Comparison of ENCODE assay signal across 8 mouse cellular contexts in the genomic region with DNA sequence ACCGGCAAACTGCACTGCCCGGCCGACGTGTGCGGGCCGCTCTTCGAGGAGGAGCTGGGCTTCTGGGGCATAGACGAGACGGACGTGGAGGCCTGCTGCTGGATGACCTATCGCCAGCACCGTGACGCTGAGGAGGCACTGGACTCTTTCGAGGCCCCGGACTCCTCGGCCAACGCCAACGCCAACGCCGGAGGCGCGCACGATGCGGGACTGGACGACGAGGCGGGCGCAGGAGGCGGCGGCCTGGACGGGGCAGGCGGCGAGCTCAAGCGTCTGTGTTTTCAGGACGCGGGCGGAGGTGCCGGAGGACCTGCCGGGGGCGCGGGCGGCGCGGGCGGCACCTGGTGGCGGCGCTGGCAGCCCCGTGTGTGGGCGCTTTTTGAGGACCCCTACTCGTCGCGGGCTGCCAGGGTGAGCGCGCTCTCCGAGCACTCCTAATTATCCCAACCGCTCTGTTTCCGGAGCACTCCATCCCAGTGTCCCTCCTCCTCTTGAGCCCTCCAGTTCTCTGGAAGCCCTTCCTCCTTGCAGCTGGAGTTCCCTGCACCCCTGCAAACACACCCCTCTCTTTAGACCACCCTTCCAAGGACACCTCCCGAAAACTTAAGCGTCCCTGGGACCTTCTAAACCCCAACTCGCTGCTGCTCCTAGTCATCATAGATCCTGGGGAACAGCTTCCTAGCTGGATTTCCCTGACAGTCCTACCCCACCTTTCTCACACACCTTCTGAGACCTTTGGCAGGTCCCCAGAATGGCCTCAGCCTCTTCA. TPM values are rescaled to one million over a fixed set of nuclear protein-coding genes. Genes with fewer than 3 reads are reported as not detected.
DNase-seq lines count a peak whose midpoint lies in the region; ATAC-seq lines count a peak whose summit lies in the region.

No protein-coding gene starts in this region.

- under 1% methylated on average over 60 of the region's 60 CpGs for WGBS in hindbrain, embryonic 12.5 days
- under 1% methylated on average over 60 of the region's 60 CpGs for WGBS in midbrain, embryonic 11.5 days

- H3K4me3 ChIP-seq in hindbrain, embryonic 12.5 days = peak overlapping the region; percentile 73
- H3K4me3 ChIP-seq in midbrain, embryonic 11.5 days (ENCODE audit: low read depth, low read length) = peak overlapping the region; percentile 61

- no peak overlapping the region for H3K27ac ChIP-seq in hindbrain, embryonic 12.5 days
- H3K27ac ChIP-seq in midbrain, embryonic 11.5 days (ENCODE audit: low read depth, low read length) = no peak overlapping the region

- peaks cover 48% of the 10 kb centered on the region for H3K27me3 ChIP-seq in hindbrain, embryonic 12.5 days
- peaks cover 44% of the 10 kb centered on the region for H3K27me3 ChIP-seq in midbrain, embryonic 11.5 days (ENCODE audit: control insufficient read depth, insufficient read depth, low read length)

- H3K36me3 ChIP-seq in hindbrain, embryonic 12.5 days = no peaks in the 10 kb centered on the region
- no peaks in the 10 kb centered on the region for H3K36me3 ChIP-seq in midbrain, embryonic 11.5 days (ENCODE audit: control insufficient read depth, insufficient read depth, low read length)

- peak overlapping the region; percentile 81 for H3K9ac ChIP-seq in hindbrain, embryonic 12.5 days
- peak overlapping the region; percentile 54 for H3K9ac ChIP-seq in midbrain, embryonic 11.5 days (ENCODE audit: low read length)

- ATAC-seq in hindbrain, embryonic 12.5 days (ENCODE audit: low FRiP score) = no peak
- no peak for ATAC-seq in midbrain, embryonic 11.5 days (ENCODE audit: low FRiP score)
- no peak for ATAC-seq in activated CD4-positive, CD25-positive, alpha-beta regulatory T cell, adult 4 months

- DNase-seq in embryo, embryonic 10.5 days (ENCODE audit: low spot score) = peak; percentile 5
- no peak for DNase-seq in embryo, embryonic 11 days
- DNase-seq in spleen, adult 18-20 months = peak; percentile 30 to 40
- DNase-seq in spleen, adult 12 weeks (ENCODE audit: low spot score) = no peak
- DNase-seq in midbrain, embryonic 11.5 days (ENCODE audit: low spot score, missing footprints) = peak; percentile 94
- DNase-seq in layer of hippocampus, postnatal 14 days (ENCODE audit: low spot score in 2 of 2) = no peak

- H3K9me3 ChIP-seq in hindbrain, embryonic 12.5 days (replicated peaks) = no peaks in the 10 kb centered on the region
- H3K9me3 ChIP-seq in midbrain, embryonic 11.5 days (ENCODE audit: control insufficient read depth, low read length) = no peaks in the 10 kb centered on the region

- H3K4me1 ChIP-seq in hindbrain, embryonic 12.5 days = peaks cover 65% of the 10 kb centered on the region
- H3K4me1 ChIP-seq in midbrain, embryonic 11.5 days (ENCODE audit: control insufficient read depth, insufficient read depth, low read length) = peaks cover 44% of the 10 kb centered on the region

- peak overlapping the region; percentile 98 for H3K4me2 ChIP-seq in hindbrain, embryonic 12.5 days (replicated peaks)
- peak overlapping the region; percentile 99 for H3K4me2 ChIP-seq in midbrain, embryonic 11.5 days

RNA-seq across cellular contexts. Expression of gene Kcnc3, which starts 1.1 kb away (rescaled TPM):
- polyA plus RNA-seq in hindbrain, embryonic 12.5 days (2016; fragmentation: Nextera tagmentation; extraction: Ambion mirVana) = 3.4 and 3.8 TPM in 2 replicates
- 0.86 and 1.3 TPM in 2 replicates for polyA plus RNA-seq in midbrain, embryonic 11.5 days (2014; fragmentation: Nextera tagmentation; extraction: Ambion mirVana)
- not detected for polyA plus RNA-seq in activated CD4-positive, CD25-positive, alpha-beta regulatory T cell, adult 4 months (2017; shearing (Covaris generic))
- 100 to 1,000 TPM; 146 to 149 TPM for total RNA-seq in layer of hippocampus, postnatal 14 days (2021)

RNA-seq across cellular contexts. Expression of gene Napsa, which starts 19.4 kb away (rescaled TPM):
- 0.87 and 1.2 TPM in 2 replicates for polyA plus RNA-seq in hindbrain, embryonic 12.5 days (2016; fragmentation: Nextera tagmentation; extraction: Ambion mirVana)
- 0.21 and 0.33 TPM in 2 replicates for polyA plus RNA-seq in midbrain, embryonic 11.5 days (2014; fragmentation: Nextera tagmentation; extraction: Ambion mirVana)
- 1 to 10 TPM in 1 of 2 experiments, under 1 TPM in 1; 0.38 to 2.8 TPM for polyA plus RNA-seq in activated CD4-positive, CD25-positive, alpha-beta regulatory T cell, adult 4 months (2017; shearing (Covaris generic))
- total RNA-seq in layer of hippocampus, postnatal 14 days (2021) = under 1 TPM in 1 of 2 experiments, not detected in 1; 0.30 TPM

RNA-seq across cellular contexts. Expression of gene Nr1h2, which starts 37.8 kb away (rescaled TPM):
- polyA plus RNA-seq in hindbrain, embryonic 12.5 days (2016; fragmentation: Nextera tagmentation; extraction: Ambion mirVana) = 71.5 and 75.8 TPM in 2 replicates
- polyA plus RNA-seq in midbrain, embryonic 11.5 days (2014; fragmentation: Nextera tagmentation; extraction: Ambion mirVana) = 63.8 and 69.6 TPM in 2 replicates
- polyA plus RNA-seq in activated CD4-positive, CD25-positive, alpha-beta regulatory T cell, adult 4 months (2017; shearing (Covaris generic)) = 10 to 100 TPM; 38.0 to 61.3 TPM
- 10 to 100 TPM; 58.7 to 63.2 TPM for total RNA-seq in layer of hippocampus, postnatal 14 days (2021)

RNA-seq across cellular contexts. Expression of gene Pold1, which starts 42.9 kb away (rescaled TPM):
- polyA plus RNA-seq in hindbrain, embryonic 12.5 days (2016; fragmentation: Nextera tagmentation; extraction: Ambion mirVana) = 72.1 and 73.5 TPM in 2 replicates
- 51.8 and 58.5 TPM in 2 replicates for polyA plus RNA-seq in midbrain, embryonic 11.5 days (2014; fragmentation: Nextera tagmentation; extraction: Ambion mirVana)
- 10 to 100 TPM; 19.2 to 27.6 TPM for polyA plus RNA-seq in activated CD4-positive, CD25-positive, alpha-beta regulatory T cell, adult 4 months (2017; shearing (Covaris generic))
- total RNA-seq in layer of hippocampus, postnatal 14 days (2021) = 1 to 10 TPM; 5.8 to 8.8 TPM

RNA-seq across cellular contexts. Expression of gene Spib, which starts 59.7 kb away (rescaled TPM):
- polyA plus RNA-seq in hindbrain, embryonic 12.5 days (2016; fragmentation: Nextera tagmentation; extraction: Ambion mirVana) = 0.08 and 0.10 TPM in 2 replicates
- 0.07 TPM in 1 of 2 replicates, not detected in the other for polyA plus RNA-seq in midbrain, embryonic 11.5 days (2014; fragmentation: Nextera tagmentation; extraction: Ambion mirVana)
- 1 to 10 TPM in 1 of 2 experiments, not detected in 1; 2.6 TPM for polyA plus RNA-seq in activated CD4-positive, CD25-positive, alpha-beta regulatory T cell, adult 4 months (2017; shearing (Covaris generic))
- not detected for total RNA-seq in layer of hippocampus, postnatal 14 days (2021)

Comparison
In these comparisons a context has a peak if more than half of its experiments do, and no peak if none do; other contexts are left out.
1. DNase-seq: peak in embryo, embryonic 10.5 days (single experiment), spleen, adult 18-20 months (2 of 2) and midbrain, embryonic 11.5 days (single experiment); none in embryo, embryonic 11 days (single experiment), spleen, adult 12 weeks (single experiment) and layer of hippocampus, postnatal 14 days (0 of 2).